Mouse (Mus musculus): Measurements from ENCODE around the gene Mxra7.
A peak's percentile ranks its signal among the peaks of the same experiment; 100 is the strongest.

Mxra7 gene

GRCm38 (mm10) chr11:116818722-116819121 is 9.1 kb downstream of the Mxra7 start:
- no peak for DNase-seq (ENCODE audit: low spot score)

- DNase-seq (ENCODE audit: low spot score) = no peak
These were observed 10.3 kb downstream of the Mxra7 start for GRCm38 (mm10) chr11:116817567-116817966.

GRCm38 (mm10) chr11:116816769-116817168 is 11.1 kb downstream of the Mxra7 start:
- DNase-seq (ENCODE audit: low spot score) = no peak

- no peak for DNase-seq (ENCODE audit: low spot score)
These were observed 12.9 kb downstream of the Mxra7 start for GRCm38 (mm10) chr11:116814884-116815415.

GRCm38 (mm10) chr11:116814076-116814883 is 13.6 kb downstream of the Mxra7 start:
- DNase-seq (ENCODE audit: low spot score) = no peak

GRCm38 (mm10) chr11:116813610-116814009 is 14.2 kb downstream of the Mxra7 start:
- DNase-seq (ENCODE audit: low spot score) = no peak

DNA sequence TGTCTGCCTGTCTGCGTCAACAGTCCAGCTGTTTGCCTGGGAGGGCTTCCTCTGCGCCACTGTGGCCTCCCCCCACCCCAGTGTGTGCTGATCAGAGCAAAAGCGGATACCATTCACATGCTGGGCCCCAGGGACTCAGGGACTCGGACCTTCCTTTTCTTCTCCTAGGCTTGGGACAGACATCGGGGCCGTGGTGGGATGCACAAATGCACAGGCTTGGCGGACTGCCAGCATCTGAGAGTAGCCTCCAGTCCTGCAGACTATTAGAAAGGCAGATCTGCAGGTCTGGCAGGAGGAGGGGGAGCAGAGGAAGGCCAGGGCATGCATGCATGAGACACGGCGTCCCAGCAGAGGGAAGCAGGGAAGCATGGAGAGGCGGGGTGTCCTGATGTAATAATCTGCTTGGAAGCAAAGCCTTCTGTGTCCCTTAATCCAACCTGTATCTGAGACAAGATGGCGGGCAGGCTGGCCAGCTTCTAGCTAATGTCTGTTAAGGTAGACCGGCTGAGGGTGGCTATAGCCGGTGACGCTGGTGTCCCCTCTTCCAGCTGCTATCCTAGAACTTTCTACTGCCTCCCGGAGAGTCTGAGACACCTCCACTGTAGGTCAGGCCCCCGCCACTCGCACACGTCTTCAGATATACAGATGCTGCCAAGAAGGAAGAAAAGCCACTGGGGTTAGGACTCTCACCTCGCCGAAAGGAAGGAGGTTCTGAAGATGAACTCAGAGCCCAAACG is 14.9 kb downstream of the Mxra7 start:
- DNase-seq (ENCODE audit: low spot score) = no peak

DNA sequence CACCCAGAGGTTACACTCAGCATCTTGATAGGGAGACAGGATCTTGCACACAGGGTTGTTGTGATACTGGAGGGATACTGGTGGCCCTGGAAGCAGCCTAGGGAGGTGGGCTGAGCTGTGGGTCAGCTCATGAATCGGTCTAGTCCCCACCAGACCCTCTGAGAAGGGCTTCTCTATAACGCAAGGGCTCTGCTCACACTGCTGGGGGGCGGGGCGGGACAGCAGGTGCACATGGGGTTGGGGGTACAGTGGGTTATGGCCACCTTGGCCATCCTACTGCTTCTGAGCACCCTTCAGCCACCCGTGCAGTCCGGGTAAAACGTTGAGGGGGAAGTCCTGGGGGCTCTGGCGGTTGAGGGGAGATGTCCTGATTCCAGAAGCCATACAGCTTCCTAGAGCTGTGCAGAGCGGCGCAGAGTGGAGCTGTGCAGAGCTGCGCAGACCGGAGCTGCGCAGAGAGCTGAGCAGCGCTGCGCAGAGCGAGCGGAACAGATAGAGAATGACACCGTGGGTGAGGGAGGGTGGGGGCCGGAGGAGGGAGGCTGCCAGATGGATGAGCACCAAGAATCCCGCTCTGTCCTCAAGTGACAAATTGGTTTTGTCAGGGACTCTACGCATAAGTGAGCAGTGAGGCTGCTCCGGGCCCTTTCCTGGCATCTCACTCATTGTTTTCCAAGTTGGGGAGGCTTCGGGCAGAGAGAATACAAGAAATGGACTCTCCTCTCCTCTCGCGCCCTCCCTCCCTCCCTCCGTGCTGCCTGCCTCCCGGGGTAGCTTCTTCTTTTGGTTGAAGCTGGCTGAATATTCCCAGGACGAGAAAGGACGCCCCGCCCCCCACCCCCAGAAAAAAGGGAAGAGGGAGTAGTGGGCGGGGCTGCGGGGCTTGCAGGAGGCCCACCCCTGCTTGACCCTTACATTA is 16.6 kb downstream of the Mxra7 start:
- DNase-seq (ENCODE audit: low spot score) = no peak

GRCm38 (mm10) chr11:116810528-116810927 is 17.3 kb downstream of the Mxra7 start:
- no peak for DNase-seq (ENCODE audit: low spot score)

DNA sequence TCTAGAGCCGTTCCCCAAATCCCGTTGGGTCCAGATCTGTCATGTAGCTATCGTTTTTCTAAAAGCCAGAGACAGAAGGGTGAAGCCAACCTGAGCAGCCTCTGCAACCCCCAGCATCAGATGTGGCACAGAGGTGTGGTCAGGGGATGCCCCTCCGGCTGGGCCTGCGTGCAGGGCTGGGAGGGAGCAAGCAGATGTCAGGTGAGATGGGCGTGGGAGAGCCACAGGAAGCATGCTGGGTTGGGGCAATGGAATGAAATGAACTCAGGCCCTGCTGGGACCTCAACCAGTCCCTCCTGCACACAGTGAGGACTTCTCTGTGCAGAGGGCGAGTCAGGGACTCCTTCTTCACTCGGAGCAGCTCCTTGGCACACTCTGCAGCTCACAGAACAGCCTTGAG is 18.3 kb downstream of the Mxra7 start:
- no peak for DNase-seq (ENCODE audit: low spot score)

DNA sequence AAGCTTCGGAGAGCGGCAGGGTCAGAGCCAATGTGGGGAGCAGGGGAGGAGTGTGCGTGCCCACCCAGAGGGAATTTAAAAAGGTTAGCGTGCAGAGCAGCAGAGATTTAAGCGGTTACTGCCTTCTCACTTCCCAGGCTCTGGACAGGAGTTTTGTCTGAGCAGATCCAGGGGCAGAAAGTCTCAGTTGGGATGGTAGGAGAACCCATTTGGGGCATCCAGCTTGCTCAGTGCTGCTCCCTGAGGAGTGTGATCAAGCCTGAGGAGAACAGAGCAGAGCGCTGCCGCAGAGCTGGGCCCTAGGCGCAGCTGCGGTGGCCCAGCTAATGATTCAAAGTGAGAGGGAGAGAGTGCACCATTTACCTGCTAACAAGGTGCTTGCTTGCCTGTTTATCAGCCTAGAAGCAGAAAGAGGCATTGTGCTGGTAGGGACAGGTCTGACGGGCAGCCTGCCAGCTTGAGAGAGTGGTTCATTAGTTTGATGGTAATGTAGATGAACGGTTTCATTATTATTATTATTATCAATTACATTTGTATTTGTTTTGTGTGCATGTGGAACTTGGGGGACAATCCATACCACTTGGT is 18.9 kb downstream of the Mxra7 start:
- DNase-seq (ENCODE audit: low spot score) = no peak

DNA sequence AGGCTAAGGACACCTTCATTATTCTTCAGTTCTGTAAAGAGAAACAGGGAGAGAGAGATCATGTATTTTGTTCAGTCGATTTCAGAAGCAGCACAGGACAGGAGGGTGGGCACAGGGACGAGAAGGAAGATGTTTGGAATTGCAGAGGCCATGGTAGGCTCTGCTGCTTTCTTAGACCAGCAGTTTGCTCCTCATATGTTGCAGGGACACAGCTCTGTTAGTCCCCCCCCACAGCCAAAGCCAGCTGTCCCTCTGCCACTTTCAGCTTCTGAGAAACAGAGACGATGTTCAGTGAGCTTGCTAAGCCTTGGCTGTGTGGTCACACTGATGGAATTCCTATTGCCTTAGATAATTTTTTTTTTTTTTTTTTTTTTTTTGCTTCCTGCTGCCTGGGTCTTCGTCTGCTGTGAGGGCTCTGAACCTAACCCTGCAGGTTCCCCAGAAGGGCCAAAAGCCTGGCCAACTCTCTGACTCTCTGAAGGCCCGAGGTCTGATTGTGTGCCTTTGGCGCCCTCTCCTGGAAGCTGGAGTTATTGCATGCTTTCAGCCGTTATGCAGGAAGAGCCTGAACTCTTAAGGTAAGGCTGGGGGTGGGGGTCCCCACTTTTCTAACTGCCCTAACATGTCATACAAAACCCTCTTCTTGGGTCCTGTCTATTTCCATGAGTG is 19.8 kb downstream of the Mxra7 start:
- DNase-seq (ENCODE audit: low spot score) = peak; percentile 82

GRCm38 (mm10) chr11:116807526-116807925 is 20.3 kb downstream of the Mxra7 start:
- DNase-seq (ENCODE audit: low spot score) = no peak

DNA sequence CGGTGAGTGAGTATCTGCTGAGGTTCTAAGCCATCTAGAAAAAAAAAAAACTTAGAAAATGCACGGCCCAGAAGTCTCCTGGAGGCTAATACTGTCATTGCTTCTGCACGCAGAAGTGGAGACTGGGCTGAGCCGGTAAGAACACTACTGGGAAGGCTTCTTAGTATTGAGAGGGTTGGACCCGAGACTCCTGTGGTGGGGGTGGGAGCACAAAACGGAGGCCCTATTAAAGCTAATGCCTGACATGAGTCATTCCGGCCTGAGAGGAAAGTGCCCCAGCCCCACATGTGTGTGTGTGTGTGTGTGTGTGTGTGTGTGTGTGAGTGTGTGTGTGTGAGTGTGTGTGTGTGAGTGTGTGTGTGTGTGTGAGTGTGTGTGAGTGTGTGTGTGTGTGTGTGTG is 20.7 kb downstream of the Mxra7 start:
- no peak for DNase-seq (ENCODE audit: low spot score)

DNA sequence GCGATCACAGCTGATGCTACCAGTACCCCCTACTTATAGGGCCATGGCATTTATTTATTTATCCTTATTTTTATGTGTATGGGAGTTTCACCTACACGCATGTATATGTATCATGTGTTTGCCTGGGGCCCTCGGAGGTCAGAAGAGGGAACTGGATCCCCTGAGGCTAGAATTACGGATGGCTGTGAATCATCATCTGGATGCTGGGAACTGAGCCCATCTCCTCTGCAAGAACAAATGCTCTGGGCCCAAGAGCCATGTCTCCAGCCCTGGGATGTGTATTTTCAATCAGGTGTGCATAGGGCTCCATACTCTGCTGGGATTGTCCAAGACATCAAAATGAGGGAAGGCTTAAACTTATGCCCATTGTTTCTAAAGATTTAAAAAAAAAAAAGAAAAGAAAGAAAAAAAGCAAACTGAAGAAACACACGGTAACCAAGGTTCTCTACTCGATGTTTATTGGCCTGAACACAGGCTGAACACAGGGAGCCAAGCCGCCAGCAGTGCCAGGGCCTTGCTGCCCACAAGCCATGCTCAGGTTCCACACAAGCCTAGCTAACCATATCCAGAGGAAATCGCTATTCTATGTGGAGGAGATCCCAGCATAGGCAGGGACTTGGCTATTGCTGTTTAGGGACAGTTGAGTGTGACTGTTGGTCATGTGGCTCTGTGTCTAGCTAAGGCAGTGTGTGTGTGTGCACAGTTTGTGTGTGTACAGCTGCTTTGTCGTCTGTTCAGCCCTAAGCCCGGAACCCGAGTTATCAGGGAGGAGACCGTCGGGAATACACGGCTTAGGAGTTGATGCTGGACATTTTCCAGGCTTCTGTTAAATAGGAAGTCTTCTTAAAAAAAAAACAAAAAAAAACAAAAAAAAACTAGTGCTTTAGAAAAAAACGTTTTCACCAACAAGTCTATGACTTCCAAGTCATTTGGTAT is 21.4 kb downstream of the Mxra7 start:
- no peak for DNase-seq (ENCODE audit: low spot score)

DNA sequence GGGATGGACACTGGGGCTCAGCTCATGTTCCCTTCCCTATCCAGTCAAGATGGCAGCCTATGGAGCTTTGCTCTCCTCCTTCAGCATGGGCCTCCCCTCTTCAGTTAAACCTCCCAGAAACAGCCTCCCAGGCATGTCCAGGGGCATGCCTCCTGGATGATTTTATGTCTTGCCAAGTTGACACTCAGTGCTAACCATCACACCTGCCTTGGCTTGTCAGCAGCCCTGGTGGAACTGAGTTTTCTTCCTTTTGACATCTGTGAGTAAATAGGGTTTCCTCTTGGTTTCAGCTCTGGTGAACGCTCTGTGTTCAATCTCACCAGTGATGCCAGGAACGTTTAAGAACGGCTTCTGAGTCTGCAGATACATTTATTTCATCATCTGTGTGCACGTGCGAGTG is 25.1 kb downstream of the Mxra7 start:
- no peak for DNase-seq (ENCODE audit: low spot score)

DNA sequence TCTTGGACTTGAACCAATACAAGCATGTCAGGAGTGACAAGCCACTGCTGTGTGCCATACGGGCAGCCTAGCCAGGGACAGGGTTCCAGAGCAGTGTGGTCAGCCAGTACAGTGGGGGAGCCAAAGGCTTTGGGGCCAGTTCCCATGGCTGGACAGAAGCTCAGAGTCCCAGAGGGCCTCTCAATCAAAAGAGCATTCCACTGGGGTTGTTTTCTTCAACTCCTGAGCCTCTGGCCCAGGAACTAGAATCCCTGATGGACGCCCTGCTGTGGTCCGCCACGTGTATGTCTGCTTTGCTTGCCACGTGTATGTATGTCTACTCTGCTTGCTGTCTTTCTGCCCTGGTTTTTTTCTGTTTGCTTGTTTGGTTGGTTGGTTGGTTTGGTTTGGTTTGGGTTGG is 26.7 kb downstream of the Mxra7 start:
- DNase-seq (ENCODE audit: low spot score) = no peak

- no peak for DNase-seq (ENCODE audit: low spot score)
These were observed 28.5 kb downstream of the Mxra7 start for GRCm38 (mm10) chr11:116799364-116799763.

GRCm38 (mm10) chr11:116784221-116784620 is 43.6 kb downstream of the Mxra7 start:
- no peak for DNase-seq (ENCODE audit: low spot score)

DNA sequence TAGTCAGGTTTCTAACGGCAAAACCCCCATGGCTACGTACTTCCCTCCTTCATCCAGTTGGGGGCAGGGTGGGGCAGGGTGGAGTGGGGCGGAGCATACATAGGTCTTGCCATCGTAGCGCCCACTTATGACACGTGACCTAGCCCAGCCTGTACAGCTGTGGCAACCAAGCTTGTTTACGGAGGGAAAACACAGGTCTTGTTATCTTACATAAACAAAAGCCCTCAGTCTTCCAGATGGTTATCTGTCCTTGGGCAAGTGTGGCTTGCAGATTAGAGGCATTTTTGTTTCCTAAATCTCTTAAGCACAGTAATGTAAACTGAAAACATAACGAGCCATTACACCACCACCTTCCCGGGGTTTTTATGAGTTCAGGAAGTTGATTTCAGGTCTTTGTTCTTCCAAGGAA is 45.1 kb downstream of the Mxra7 start:
- DNase-seq (ENCODE audit: low spot score) = no peak

All from ovary, postnatal 14 days (tissue).